Mouse (Mus musculus) common myeloid progenitor, adult 5-6 weeks (primary cell): ENCODE data around the gene Dbndd1. TPM values are rescaled to one million over a fixed set of nuclear protein-coding genes. Genes with fewer than 3 reads are reported as not detected.
"Not testable (repeated sequence)": the region's sequence is repeated elsewhere in the genome, so short reads cannot be mapped to it uniquely, and the experiment has no call there.

Experiments used
- ATAC-seq: replicated peaks from 2 replicates; pipeline ENCODE4 v1.8.0; 2016; ENCODE audit warnings: low read depth, mild to moderate bottlenecking, moderate TSS enrichment, inconsistent platforms; ENCODE audit not compliant: poor library complexity, severe bottlenecking
- total RNA-seq: library from RNA; stranded (forward); fragments of 200-1000, 187-1606 nt; gene quantifications from 2 replicates; pipeline ENCODE4 v1.2.3, GENCODE M21; 2017

The Dbndd1 gene
- total RNA-seq, result not detected in 2 replicates

DNA sequence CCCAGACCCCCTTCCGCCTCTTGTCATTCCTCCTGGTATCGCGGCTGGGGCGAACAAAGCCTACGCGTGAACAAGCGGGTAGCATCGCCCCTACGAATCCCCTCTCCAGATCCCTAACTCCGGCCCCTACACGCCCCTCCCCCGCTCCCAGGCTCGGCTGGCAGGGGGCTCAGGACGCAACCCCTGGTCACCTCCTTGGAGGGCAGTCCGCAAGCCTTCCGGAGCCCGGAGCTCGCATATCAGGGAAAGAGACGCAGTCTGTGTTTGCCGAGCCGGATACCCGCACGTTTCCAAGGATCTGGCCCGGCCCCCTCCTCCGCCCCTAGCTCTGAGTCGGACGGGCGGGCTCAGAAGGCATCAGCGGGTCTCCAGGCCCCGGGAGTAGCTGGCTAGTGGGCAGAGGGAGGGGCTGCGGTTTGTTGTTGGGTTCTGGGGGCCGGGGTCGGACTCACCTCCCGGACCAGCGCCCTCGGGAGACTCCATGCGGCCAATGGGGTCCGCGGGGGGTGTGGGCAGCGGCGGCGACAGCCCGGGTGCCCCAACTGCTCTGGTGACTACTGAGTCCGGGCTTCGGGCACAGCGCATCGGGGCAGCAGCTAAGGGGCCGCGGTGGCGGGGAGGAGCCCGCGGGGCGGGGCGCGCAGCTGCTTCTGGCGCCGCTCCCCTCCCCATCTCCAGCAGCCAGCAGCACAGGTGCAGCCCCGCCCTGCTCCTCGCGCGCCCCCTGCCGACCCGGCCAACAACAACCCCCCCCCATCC, at the start of gene Dbndd1:
Gene Dbndd1, minus strand, starts transcription at position 683 of the 759 bp plus-strand sequence.
- ATAC-seq, result no peak

DNA sequence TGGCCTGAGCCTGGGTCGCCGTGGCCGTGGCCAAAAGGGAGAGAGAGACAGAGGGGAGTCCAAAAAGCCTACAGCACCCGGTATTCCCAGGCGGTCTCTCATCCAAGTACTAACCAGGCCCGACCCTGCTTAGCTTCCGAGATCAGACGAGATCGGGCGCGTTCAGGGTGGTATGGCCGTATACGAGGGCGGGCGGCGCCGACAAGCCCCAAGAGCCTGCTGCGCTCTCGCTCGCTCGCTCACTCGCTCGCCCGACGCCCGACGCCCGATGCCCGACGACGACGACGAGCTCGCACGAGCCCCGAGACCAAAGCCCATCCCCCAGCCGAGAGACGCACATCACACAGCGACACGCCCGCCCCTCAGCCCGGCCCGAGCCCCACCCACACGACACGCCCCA, 49.0 kb upstream of the Dbndd1 start:
- not testable (repeated sequence) for ATAC-seq

DNA sequence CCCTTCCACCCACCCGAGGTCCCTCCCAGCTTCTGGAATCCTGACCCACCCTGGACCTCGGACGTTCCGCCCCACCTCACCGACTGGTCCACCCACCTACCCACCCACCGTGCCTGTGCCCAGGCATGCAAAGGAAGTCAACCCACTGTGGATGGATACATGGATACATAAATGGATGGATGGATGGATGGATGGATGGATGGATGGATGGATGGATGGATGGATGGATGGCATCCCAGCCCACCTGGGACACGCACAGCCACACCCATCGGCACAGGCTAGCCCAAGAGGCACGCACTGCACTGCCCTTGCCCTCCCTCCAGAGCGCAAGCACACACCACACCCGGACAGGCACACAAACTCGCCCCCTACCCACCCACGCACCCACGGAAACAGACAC, 22.4 kb upstream of the Dbndd1 start:
- not testable (repeated sequence) for ATAC-seq

DNA sequence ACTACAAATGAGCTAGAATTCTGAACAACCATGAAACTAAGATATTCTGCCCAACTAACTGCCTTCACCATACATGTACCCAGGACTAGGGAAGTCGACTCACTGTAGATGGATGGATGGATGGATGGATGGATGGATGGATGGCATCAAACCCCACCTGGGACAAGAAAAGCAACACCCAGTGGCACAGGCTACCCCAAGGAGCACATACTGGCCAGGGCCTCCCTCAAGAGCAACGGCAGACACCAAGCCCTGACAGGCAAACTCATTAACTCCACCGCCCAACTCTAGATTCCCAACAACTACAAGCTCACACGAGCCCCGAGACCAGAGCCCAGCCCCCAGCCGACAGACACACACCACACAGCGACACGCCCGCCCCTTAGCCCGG, 21.7 kb upstream of the Dbndd1 start:
- ATAC-seq, result no peak

DNA sequence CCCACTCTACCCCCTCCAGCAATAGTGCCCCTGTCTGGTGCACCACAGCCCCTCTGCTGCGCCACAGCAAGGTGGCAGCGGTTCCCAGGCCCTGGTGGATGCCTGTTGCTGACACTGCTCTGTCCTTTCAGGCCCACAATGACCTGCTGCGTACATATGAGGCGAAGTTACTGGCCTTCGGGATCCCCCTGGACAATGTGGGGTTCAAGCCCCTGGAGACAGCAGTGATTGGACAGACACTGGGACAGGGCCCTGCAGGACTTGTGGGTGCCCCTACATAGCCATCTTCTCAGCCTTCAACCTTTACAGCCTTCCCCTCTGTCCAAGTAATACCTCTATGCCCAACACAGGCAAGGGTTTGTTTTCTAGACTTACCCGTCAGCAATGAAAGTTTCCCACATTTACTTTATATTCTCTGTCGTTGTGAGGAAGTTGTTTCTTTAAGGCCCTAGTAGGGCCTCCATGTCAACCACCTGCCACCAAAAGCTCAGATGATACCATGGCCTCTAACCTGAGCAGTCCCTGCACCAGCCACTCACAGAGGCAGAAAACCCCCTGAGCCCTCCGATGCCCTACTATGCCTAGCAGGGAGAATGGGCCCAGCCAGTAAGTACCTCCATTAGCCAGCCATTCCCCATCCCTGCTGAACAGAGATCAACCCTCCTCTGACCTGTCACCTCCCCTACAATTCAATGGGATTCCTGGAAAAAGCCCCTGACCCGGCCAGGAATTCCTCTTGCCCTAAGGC, 21.2 kb upstream of the Dbndd1 start:
- ATAC-seq, result no peak

DNA sequence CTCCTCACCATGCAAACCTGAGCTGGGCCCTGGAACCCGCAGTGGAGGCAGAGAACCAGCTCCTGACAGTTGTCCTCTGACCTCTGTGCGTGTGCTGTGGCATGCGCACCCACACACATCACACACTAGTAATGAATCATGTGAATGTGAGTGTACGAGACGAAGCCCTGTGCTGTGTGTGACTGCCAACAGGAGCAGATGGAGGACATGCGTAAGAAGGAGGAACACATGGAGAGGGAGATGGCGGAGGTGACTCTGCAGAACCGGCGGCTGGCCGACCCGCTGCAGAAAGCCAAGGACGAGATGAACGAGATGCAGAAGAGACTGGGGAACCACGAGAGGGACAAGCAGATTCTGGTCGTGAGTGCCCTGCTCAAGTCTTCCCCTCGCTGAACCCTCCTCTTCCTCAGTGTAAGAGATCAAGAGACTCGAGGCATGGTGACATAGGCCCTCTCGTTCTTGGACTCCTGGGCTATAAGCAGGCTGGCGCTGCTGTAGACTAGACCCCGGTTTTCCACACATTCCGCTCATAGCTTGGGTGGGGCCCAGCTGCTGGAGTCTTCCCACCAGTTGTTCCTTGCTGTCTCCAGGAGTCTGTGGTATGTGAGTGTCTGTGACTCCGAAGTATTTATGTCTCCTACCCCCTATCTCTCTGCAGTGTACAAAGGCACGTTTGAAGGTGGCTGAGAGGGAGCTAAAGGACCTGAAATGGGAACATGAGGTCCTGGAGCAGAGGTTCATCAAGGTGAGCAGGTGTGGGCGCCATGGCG, 12.6 kb upstream of the Dbndd1 start:
- ATAC-seq, result no peak

DNA sequence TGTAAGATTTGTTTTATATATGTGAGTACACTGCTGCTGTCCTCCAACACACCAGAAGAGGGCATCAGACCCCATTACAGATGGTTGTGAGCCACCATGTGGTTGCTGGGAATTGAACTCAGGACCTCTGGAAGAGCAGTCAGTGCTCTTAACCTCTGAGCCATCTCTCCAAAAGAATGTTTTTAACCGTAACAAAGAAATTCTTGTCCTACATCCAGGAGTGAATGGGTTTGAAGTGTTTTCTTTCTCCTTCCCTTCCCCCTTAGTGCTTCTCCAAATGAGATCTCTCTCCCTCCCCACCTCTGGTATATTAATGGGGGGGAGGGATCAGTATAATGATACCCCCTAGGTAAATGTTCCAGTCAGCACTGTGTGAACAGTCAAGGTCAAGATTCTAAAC, 4.8 kb upstream of the Dbndd1 start:
- not testable (repeated sequence) for ATAC-seq

DNA sequence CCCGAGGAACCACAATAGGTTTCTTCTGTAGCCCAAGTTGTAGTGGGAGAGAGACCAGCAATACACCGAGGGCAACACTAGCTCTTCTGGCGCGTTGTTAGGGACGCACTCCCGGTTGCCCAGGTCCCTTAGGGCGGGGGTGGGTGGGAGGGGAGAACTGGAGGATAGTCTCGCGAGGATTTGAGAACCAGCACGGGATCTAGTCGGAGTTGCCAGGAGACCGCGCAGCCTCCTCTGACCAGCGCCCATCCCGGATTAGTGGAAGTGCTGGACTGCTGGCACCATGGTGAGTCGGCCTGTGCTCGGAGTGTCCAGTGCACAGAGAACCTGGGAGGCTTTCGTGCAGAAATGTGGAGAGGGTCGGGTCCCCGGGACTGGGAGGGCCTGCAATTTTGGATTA, 3.4 kb upstream of the Dbndd1 start, which contains the start of gene Gas8:
Gene Gas8, plus strand, starts transcription at position 168 of the 400 bp plus-strand sequence.
- peak; percentile 94 for ATAC-seq

DNA sequence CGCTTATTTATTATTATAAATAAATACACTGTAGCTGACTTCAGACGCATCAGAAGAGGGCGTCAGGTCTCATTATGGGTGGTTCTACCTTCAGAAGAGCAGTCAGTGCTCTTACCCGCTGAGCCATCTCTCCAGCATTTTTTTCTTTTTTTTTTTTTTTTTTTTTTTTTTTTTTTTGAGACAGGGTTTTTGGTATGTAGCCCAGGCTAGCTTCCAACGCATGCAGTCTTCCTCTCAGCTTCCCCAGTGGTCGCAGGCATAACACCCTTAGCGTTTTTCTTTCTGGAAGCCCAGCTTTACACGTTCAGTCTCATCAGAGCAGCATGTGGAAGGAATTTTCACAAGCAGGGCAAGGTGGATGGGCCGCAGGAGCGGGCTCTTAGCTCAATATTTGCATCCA, 2.9 kb upstream of the Dbndd1 start:
- 0 out of 2 replicates have a peak, but pooled peaks have one; percentile 5 for ATAC-seq

DNA sequence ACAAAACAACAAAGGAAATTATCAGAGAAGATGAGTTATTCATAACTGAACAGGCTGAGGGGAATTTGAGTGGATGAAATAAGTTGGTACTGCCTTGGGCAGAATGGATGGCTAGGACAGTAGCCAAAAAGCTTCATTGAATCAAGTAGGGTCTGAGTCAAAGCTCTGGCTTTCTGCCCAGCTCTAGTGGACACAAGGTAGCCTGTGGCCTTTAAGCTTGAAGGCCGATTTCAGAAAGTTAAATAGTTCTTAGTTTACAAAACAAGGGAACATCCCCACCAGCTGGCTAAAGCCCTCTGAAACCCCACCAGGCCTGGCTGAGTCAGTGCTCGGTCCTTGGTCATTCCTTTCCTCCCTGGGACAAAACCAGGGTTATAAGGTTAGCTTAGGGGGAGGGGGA, 1.3 kb upstream of the Dbndd1 start:
- no peak for ATAC-seq

DNA sequence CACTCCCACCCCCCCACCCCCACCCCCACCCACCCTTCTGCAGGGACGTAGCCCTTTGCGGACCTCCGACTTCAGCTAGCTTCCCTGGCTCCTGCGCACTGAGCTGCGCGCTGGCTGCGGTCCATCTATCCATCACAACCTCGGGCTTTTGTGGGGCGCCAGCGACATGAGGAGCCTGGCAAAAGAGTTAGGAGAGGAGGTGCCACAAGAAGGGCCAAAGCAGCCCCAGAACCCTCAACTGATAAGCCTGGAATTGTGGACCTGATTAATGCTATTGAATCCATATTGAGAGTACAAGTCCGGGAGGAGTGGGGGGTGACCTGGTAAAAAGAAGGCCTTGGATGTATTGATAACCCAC, 256 bp upstream of the Dbndd1 start:
- no peak for ATAC-seq

DNA sequence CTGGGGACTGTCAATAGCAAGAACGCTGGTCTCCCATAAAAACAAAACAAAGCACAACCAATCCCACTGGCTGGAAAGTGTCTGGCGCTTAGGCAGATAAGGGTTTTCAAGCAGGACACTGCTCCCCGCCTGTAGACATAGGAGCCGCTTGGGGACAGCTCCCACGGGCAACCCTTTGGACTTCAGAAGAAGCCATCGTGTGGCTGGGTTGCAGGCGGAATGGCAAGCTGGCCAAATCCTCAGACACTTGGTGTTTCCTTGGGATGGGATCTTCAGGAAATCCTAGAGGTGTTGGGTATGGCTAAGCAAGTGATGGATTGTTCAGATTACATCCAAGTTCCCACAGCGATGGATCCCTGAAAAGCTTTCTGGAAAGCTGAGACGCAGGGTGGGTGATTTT, 1.1 kb downstream of the Dbndd1 start:
- ATAC-seq, result no peak

DNA sequence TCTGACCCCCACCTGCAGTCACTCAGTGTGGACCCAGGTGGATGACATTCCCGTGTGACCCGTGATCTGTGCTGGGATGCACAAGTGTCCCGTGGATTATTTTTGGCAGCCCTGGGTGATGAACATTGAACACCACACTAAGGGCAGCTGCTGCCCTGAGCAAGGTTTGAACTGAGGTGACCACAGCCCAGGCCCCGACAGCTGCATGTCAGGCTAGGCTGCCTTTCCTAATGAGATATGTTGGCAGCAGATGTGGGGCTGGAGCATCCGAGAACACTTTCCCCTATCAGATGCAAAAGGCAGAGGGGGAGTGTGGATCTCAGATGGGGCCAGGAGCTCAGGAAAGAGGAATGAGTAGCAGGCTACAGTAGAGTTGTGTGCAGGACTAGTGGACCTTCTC, 4.4 kb downstream of the Dbndd1 start:
- ATAC-seq, result no peak

DNA sequence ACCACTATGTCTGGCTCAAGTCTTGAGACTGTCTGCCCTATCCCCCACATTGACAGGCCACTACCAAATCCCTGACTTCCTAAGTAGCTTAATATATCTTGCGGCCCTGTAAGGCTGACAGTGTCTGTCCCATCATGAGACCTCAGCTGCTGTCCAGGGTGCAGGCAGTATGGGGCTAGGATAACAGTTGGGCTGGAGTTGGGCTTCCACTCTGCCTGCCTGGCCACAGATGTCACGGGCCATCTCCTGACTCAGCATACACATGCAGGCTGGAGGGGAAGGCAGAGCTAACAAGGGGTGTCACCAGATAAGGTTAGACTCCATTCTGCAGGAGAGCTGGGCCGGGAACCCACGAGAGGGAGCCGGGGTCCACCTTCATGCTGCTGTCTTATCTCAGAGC, 8.1 kb downstream of the Dbndd1 start:
- no peak for ATAC-seq

DNA sequence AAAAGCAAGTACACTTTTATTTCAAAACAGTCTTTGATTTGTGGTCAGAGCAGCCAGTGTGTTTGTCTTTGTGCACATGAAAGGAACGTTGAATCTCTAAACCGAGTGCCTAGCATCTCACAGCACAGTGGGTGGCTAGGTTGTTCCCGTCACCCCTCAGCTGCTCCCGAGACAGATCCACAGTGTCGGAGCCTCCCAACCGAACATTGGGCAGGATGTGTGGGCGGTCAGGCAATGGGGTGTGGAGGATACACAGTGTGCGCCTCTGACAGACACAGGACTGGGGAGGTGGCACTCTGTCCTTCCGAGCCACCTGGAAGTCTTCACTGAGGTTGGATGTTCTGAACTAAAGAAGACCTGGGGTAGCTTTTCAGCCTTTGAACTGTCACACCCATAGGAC, 9.6 kb downstream of the Dbndd1 start:
- ATAC-seq, result no peak

DNA sequence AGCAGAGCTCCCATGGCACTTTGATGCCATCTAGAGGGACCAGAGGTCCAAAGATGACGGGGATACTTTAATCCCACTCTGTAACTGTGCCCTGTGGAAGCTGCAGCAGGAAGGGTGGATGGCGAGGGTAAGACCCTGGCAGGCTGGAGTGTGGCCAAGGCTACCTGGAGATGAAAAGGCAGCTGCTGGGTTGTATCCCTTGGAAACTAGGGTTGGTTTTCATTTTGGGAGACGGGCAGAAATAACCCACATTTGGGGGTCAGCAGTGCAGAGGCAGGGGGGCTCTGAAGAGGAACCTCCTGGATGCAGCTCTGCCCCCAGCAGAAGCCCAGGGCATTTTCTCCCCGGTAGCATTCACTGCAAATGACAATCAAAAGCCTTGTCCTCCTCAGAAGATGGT, 10.0 kb downstream of the Dbndd1 start:
- no peak for ATAC-seq

DNA sequence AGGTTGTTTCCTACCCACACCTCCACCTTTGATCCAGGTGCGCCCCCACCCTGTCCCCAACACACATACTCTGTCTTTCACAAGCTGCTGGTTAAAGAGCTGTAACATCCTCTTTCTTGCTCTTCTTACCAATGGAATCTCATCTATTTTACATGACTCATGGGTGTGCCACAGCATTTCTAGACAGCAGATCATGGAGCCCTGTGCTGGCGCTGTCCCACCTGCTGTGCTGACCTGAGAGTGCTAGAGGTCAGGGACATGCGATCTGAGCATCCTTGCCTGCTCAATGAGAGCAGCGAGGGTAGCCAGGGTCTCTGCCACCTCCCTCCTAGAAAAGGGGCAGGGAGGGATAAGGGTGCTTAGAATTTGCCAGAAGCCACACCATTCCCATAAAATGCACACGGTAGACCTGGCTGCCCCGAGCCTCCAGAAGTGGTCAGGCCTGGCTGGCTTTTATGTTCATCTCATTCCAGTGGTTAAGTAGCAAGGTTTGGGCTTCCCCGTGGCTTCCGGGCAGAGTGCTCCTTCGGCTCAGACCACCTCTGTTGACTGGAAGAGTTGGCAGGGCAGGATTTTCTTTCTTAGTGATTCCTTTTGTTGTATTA, 10.6 kb downstream of the Dbndd1 start:
- no peak for ATAC-seq

DNA sequence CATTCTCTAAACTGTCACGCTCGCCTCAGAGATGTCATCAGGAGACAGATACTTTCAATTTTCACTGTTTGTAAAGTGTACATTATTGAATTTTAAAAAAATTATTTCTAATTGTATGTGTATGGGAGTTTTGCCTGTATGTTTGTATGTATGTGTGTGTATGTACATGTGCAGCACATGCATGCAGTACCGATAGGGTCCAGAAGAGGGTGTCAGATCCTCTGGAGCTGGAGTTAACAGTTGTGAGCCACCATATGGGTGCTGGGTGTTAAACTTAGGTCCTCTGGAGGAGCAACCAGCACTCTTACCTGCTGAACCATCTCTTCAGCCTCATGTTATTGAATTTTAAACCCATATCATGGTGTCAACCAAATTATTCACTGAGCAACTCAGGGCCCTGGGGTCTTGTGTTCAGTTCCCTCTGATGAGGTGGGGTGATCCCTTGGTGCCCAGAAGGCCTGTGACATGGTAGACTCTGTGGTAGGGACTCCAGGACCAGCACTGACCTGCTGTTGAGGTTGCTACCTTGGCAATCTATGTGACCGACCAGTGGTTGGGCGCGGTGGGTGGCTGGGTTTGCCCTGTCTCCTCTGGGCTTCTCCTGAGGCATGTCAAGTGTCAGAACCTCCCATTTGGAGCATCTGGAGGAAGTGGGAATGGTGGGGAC, 11.3 kb downstream of the Dbndd1 start:
- ATAC-seq, result no peak

DNA sequence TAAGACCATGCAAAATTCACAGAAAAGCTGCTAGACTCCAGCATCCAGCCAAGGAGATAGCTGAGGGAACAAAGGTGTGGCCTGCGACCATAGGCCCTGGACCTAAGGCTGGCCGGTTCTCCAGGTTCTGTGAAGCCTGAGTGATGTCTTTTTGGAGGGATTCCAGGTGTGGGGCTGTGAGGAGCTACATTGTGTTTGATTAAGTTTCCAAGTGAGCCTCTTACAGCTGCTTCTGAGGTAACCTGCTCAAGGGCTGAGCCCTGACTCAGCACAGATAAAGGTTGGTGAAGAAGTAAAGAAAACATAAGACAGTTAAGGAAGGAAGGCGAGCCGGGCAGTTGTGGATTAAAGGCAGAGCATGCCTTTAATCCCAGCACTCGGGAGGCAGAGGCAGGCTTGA, 13.1 kb downstream of the Dbndd1 start:
- no peak for ATAC-seq

DNA sequence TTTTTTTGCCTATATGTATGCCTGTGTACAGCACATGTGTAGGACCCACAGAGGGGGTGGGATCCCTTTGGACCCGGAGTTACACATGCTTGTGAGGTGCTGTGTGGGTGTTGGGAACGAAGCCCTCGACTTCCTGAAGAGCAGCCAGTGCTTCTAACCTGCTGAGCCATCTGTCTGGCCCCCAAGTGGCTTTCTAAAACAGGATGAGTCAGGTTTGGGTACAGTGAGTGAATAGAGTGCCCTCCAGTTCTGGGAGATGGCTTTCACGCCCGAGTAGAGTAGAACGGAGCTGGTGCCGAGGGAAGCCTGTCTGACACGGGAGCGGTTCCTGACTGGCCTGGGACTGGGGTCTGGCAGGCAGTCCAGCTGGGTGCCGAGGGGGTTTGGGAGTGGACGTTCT, 15.7 kb downstream of the Dbndd1 start:
- ATAC-seq, result no peak
